Mouse (Mus musculus) cerebral cortex, adult 2 months (tissue): ENCODE data around the gene Ptprcap.

Experiments
- WGBS: fragments of 180-500 bp; shearing (Covaris S2); methylation state at CpG from one replicate; pipeline ENCODE4 v1.1.7; 2018; 5-methylcytosine and 5-hydroxymethylcytosine counted together

Gene Ptprcap

DNA sequence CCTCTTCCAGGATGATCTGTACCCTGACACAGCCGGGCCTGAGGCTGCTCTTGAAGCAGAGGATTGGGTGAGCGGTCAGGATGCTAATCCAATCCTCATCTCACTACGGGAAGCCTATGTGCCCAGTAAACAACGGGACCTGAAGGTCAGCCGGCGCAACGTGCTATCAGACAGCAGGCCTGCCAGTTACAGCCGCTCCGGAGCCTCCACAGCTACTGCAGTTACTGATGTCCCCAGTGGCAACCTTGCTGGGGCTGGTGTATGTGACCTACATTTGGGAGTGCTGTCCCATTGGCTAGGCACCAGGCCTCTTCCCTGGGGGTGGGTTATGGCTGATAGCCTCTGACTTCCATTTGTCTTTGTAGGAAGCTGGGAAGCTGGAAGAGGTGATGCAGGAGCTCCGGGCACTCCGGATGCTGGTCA lies at the start of gene Ptprcap:
TSS of gene Ptprcap (plus strand) at position 373 of the 423 bp plus-strand sequence.
- WGBS = 75% methylated on average over 11 of the region's 11 CpGs

- 88% methylated on average over 3 of the region's 3 CpGs for WGBS
Observed at GRCm38 (mm10) chr19:4103792-4104191, 49.6 kb upstream of the Ptprcap start.

GRCm38 (mm10) chr19:4104675-4105194 lies 48.7 kb upstream of the Ptprcap start:
- 91% methylated on average over 16 of the region's 16 CpGs for WGBS

DNA sequence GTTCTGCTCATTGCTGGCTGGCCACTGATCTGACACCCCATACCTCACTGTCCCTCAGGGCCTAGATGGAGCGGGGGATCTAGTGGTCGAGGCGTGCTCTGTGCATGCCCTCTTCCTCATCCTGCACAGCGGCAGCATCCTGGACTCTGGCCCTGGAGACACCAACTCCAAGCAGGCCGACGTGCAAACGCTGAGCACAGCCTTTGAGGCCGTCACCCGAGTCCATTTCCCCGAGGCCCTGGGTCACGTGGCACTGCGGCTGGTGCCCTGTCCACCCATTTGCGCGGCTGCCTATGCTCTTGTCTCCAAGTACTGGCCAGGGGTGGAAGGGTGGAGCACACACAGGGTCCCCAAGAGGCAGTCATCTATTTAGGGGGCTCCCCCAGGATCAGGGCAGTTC lies 46.8 kb upstream of the Ptprcap start:
- 94% methylated on average over 14 of the region's 14 CpGs for WGBS

- WGBS = 89% methylated on average over 9 of the region's 9 CpGs
Observed at GRCm38 (mm10) chr19:4108535-4108934, 44.9 kb upstream of the Ptprcap start.

DNA sequence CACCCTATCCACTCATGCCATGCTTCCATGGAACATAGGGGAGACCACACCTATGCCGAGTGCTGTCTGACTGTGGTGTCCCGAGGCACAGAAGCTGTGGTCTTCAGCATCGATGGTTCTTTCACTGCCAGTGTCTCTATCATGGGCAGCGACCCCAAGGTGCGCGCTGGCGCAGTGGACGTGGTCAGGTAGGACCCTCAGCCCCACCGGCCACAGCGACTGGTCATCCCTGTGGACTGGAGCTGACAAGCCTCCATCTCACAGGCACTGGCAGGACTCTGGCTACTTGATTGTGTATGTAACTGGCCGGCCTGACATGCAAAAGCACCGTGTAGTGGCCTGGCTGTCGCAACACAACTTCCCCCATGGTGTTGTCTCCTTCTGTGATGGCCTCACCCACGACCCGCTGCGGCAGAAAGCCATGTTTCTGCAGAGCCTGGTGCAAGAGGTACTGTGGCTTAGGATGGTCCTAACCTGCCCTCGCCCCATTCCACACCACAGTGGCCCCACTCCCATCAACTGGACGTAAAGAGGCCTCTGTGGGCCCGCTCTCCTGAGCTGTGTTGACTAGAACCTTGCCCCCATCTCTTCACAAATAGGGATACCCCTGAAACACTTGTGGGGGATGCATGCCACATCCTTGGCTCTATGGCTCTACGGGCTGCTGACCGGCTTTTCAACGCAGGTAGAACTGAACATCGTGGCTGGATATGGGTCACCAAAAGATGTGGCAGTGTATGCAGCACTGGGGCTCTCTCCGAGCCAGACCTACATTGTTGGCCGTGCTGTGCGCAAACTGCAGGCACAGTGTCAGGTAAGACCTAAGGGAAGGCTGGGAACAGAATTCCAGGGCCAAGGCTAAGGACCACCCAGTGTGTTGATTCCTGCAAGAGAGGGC lies 41.1 kb upstream of the Ptprcap start:
- WGBS = 95% methylated on average over 26 of the region's 26 CpGs

DNA sequence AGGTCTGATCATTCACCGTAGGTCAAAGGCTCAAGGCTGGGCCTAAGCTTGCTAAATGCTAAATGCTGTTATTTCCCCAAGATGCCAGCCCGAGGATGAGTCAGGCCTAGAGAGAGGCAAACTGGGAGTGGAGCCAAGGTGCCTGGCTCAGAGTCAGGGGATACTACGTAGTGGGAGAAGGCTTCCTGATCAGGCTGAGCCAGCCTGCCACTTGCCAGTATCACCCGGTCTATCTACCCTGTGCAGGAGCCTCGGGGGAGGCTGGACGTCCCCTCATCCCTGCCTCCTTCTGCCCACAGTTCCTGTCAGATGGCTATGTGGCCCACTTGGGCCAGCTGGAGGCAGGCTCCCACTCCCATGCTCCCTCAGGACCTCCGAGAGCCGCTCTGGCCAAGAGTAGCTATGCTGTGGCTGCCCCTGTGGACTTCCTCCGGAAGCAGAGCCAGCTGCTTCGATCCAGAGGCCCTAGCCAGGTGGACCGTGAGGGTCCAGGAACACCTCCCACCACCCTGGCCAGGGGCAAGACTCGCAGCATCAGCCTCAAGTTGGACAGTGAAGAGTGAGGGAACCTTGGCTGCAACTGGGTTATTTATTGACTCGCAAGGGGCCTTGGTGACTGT lies 40.1 kb upstream of the Ptprcap start:
- WGBS = 34% methylated on average over 13 of the region's 13 CpGs

DNA sequence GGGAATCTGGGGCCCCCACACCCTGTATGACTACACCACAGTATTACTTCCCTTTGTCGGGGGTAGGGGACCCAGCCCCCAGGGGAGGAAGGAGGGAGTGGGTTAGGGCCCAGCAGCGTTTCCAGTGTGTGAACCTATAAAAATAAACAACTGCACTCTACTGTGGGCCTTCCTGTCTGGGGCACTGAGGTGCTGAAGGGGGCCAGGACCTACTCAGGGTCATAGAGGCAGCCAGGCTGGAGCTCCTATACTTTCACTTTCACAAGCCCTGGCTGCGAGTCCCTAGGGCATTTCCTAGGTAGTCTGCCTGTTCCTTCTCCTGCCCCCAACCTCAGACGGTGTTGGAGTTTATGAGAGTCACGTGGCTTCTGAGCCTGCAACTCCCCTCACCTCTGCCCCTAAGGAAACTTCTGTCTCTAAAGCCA lies 39.6 kb upstream of the Ptprcap start:
- WGBS = 58% methylated on average over 5 of the region's 5 CpGs

DNA sequence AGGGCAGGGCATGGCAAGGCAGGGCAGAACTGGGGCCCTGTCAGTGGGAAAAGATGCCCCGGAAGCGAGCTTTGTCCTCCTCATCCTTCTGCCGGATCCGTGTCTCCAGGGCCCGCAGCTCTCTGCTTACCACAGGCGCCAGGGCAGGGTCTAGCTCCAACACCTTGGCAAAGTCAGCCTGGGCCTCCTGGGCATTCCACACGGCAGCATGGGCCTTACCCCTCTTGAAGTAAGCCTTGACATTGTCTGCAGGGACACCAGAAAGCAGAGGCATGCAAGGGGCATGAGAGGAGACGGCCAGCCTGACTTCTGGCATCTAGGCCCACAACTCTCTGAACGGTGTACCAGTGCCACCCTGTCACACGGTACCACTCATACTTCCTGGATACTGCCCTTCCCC lies 38.9 kb upstream of the Ptprcap start:
- WGBS = 87% methylated on average over 10 of the region's 10 CpGs

DNA sequence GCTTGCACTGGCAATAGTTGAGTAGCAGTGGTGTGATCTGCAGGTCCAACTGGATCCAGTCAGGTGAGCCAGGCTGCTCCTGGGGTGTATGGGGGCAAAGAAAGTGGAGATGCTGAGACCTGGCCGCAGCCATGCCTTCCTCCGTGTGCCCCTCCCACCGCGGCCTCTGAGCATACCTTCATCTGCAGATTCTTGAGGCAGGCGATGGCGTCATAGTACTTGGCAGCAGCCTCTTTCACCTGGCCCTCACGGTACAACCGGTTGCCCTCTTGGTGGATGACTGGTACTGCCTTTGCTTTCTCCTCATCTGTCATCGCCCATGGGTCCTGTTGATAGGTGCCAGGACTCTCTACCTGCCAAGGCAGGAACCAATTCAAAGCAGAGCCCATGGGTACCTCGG lies 38.3 kb upstream of the Ptprcap start:
- WGBS = 97% methylated on average over 10 of the region's 10 CpGs

DNA sequence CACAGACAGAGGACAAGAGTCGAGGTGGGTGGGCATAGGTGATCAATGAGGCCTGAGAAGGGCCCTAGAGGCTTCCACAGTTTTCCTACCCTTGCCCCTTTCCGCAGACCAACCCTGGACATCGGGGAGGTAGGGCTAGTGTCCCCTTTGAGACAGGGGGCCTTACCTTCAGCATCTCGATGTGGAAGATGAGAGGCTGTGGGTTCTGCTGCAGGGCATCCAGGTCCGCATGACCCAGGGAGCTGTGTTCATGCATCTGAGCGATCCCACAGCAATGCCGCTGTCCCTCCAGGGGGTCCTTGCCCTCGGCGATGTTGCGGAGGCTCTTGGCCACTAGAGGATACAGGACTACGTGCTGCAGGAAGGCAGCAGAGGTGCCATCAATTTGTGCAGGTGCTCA lies 37.6 kb upstream of the Ptprcap start:
- 86% methylated on average over 11 of the region's 11 CpGs for WGBS

DNA sequence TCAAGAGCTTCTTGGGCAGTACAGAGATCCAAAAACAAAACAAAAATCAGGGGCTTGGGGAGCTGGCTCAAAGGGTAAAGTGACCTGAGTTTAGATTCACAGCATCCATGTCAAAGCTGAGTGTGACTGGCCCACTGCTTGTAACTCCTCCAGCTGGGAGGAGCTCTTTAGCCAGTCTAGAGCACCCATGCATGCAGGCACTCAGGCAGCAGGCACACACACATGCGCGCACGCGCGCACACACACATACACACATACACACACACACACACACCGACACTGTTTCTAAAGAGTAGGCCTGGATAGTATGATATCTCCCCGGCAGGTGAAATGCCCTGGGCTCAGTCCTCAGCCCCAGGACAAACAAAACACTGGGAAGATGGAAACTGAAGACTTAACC lies 36.4 kb upstream of the Ptprcap start:
- WGBS = 98% methylated on average over 7 of the region's 7 CpGs

- 58% methylated on average over 2 of the region's 2 CpGs for WGBS
Observed at GRCm38 (mm10) chr19:4118350-4118749, 35.1 kb upstream of the Ptprcap start.

DNA sequence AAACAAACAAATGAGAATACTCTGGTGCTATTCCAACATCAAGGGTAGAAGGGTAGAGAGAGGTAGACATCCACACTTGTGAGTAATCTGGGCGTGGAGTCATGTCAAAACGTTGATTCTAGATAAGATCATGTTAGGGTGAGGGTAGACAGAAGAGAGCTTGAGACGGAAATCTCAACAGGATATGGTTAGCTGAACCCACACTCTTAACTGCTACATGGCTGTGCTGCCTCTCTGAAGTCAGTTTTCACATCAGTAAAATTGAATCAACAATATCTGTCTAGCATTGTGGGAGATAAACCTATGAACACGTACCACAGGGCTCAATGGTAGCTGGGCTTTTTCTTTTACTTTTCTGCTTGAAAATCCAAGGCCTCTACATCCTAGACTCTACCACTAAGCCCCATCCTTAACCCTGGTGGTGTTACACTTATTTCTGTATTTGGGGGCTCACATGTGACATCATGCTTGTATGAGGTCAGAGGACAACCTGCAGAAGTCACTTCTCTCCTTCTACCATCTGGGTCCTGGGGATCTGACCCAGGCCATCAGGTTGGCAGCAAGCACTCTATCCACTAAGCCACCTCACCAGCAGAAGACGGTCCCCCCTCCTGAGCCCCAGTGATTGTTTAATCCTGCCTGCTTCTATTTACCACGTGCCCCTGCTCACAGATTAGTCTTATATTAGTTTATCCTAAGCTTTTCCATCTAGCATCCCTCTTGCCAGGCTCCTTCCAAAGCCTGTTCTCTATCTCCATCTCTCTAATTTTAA lies 33.5 kb upstream of the Ptprcap start:
- 92% methylated on average over 6 of the region's 6 CpGs for WGBS

DNA sequence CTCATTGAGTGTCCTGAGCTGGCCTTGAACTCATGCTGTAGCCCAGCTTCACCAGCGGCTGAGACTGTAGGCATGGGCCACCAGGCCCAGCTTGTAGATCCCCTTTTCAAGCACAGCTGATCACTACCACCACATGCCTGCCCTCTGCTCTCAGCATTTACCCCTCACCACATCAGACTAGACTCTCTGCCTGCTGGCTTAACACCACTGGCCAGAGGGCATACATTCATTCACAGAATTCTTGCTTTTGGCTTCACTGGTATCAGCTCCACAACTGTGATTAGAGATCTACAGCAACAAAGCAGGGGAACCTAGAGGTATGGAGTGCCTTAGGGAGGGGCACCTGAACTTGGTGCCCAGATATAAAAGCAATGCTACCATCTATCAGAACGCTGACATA lies 32.9 kb upstream of the Ptprcap start:
- WGBS = 85% methylated on average over 2 of the region's 2 CpGs

- WGBS = 2% methylated on average over 38 of the region's 38 CpGs
Observed at GRCm38 (mm10) chr19:4121097-4121805, 32.2 kb upstream of the Ptprcap start.

- WGBS = 60% methylated on average over 6 of the region's 6 CpGs
Observed at GRCm38 (mm10) chr19:4121896-4122295, 31.5 kb upstream of the Ptprcap start.

DNA sequence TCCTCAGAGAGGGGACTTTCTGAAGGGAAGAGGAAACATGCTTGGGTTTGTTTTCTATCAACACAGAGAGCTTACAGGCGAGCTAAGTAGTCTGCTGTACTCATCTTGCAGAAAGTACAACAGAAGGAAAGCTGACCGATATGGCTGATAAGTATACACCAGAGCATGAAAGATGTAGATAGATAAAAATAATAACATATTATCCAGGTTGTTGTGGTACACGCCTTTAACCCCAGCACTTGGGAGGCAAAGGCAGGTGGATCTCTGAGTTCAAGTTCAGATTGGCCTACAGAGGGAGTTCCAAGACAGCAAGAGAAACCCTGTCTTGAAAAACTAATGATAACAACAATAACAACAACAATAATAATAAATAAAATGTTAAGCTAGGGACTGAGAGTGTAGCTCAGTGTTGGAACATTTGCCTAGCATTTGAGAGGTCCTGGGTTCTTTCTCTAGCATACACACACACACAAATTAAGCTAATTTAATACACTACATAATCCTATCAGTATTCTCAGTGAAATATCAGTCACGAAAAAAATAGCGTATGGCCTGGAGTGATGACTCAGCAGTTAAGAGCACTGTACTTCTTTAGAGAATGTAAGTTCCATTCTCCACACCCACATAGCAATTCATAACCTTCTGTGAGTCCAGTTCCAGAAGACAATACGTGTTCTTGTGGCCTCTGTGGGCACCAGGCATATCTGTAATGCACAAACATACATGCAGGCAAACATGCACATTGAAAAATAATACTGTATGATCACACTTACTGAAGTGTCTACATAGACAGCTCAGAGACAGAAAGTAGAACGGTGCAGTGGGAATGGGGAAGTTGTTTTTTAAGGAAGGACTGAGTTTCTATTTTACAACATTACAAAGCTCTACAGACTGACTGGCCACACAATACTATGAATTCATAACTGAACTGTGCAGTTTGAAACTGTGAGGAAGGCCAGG lies 30.7 kb upstream of the Ptprcap start:
- 67% methylated on average over 7 of the region's 7 CpGs for WGBS

GRCm38 (mm10) chr19:4124432-4124831 lies 29.0 kb upstream of the Ptprcap start:
- WGBS = 85% methylated on average over 4 of the region's 4 CpGs

DNA sequence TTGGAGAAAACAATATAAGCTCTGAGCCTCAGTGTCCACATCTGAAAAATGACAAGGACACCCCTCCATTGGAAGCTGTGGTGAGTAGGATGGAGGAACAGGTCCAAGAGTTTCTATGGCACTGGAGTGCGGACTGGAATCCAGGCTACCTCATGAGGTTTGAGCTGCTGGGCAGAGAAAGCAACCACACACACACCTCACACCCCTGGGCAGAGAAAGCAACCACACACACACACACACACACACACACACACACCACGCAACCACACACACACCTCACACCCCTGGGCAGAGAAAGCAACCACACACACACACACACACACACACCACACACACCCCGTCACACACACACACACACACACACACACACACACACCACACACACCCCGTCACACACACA lies 28.1 kb upstream of the Ptprcap start:
- 4% methylated on average over 4 of the region's 4 CpGs for WGBS
